Mouse (Mus musculus) erythroblast, embryonic 14.5 days (primary cell): ENCODE data around the gene Arsa. TPM values are rescaled to one million over a fixed set of nuclear protein-coding genes. Genes with fewer than 3 reads are reported as not detected.
A peak's percentile ranks its signal among the peaks of the same experiment; 100 is the strongest.

ENCODE experiments used
- H3K27me3 ChIP-seq: 2 replicates; pipeline ENCODE4 v1.6.1; 2012; ENCODE audit warnings: inconsistent platforms; ENCODE audit not compliant: control insufficient read depth
- H3K36me3 ChIP-seq: 2 replicates; pipeline ENCODE4 v1.6.1; 2012; ENCODE audit warnings: mild to moderate bottlenecking, inconsistent platforms; ENCODE audit not compliant: control insufficient read depth
- H3K4me1 ChIP-seq: 2 replicates; pipeline ENCODE4 v1.6.1; 2012; ENCODE audit warnings: inconsistent platforms; ENCODE audit not compliant: control insufficient read depth
- H3K4me3 ChIP-seq: replicated peaks from 2 replicates; pipeline ENCODE3; 2012; ENCODE audit warnings: moderate library complexity, mild to moderate bottlenecking, inconsistent platforms
- H3K9me3 ChIP-seq: 2 replicates; pipeline ENCODE4 v1.6.1; 2012; ENCODE audit warnings: low read length, inconsistent platforms, mixed read lengths; ENCODE audit not compliant: control insufficient read depth
- GATA1 ChIP-seq: IDR thresholded peaks from 2 replicates; pipeline ENCODE4 v1.6.1; 2012; ENCODE audit warnings: low read length, inconsistent platforms, mixed read lengths
- TAL1 ChIP-seq: IDR thresholded peaks from 3 replicates; pipeline ENCODE4 v1.6.1; 2012; ENCODE audit warnings: low read length, inconsistent platforms, mixed read lengths
- polyA plus RNA-seq: library from polyadenylated mRNA; stranded (reverse); fragments of >175 nt; gene quantifications from 2 replicates; pipeline ENCODE4 v1.2.3, GENCODE M21; 2012

Arsa gene
- polyA plus RNA-seq, 1 experiment, result 0.59 TPM

GRCm38 (mm10) chr15:89475611-89476474 lies 1.4 kb downstream of the Arsa start:
- H3K4me1 ChIP-seq, result peaks cover 27% of the 10 kb centered on the region
- peak overlapping the region; percentile 71 for H3K4me3 ChIP-seq
- peak; percentile 51 for TF ChIP-seq GATA1
- TF ChIP-seq TAL1, result no peak
- no peaks in the 10 kb centered on the region for H3K27me3 ChIP-seq
- no peaks in the 10 kb centered on the region for H3K9me3 ChIP-seq
- H3K36me3 ChIP-seq, result no peaks in the 10 kb centered on the region; the same call in 1 of the 2 replicates

GRCm38 (mm10) chr15:89475293-89475600 lies 2.0 kb downstream of the Arsa start:
- no peak for TF ChIP-seq GATA1
- TF ChIP-seq TAL1, result no peak

GRCm38 (mm10) chr15:89474596-89475292 lies 2.5 kb downstream of the Arsa start:
- Histone ChIP-seq H3K36me3 (no peaks in the 10 kb centered on the region; the same call in 1 of the 2 replicates), H3K4me3 (no peak overlapping the region), H3K4me1 (peaks cover 27% of the 10 kb centered on the region), H3K9me3 (no peaks in the 10 kb centered on the region), H3K27me3 (no peaks in the 10 kb centered on the region)
- TF ChIP-seq GATA1, result no peak

More at GRCm38 (mm10) chr15:89475293-89475600, 2.0 kb downstream of the Arsa start:
- Histone ChIP-seq H3K36me3 (no peaks in the 10 kb centered on the region; the same call in 1 of the 2 replicates), H3K9me3 (no peaks in the 10 kb centered on the region), H3K27me3 (no peaks in the 10 kb centered on the region), H3K4me1 (peaks cover 27% of the 10 kb centered on the region), H3K4me3 (peak overlapping the region; percentile 71)

GRCm38 (mm10) chr15:89473921-89474320 lies 3.3 kb downstream of the Arsa start:
- Histone ChIP-seq H3K9me3 (no peaks in the 10 kb centered on the region), H3K27me3 (no peaks in the 10 kb centered on the region), H3K36me3 (no peaks in the 10 kb centered on the region; the same call in 1 of the 2 replicates), H3K4me3 (no peak overlapping the region), H3K4me1 (peaks cover 27% of the 10 kb centered on the region)
- TF ChIP-seq TAL1, result no peak
- no peak for TF ChIP-seq GATA1

GRCm38 (mm10) chr15:89473370-89473769 lies 3.9 kb downstream of the Arsa start:
- Histone ChIP-seq H3K4me1 (peaks cover 27% of the 10 kb centered on the region), H3K27me3 (no peaks in the 10 kb centered on the region), H3K9me3 (no peaks in the 10 kb centered on the region), H3K36me3 (no peaks in the 10 kb centered on the region; the same call in 1 of the 2 replicates), H3K4me3 (no peak overlapping the region)
- TF ChIP-seq TAL1, result no peak
- TF ChIP-seq GATA1, result no peak

GRCm38 (mm10) chr15:89471476-89471875 lies 5.7 kb downstream of the Arsa start:
- Histone ChIP-seq H3K36me3 (no peaks in the 10 kb centered on the region; the same call in 1 of the 2 replicates), H3K27me3 (no peaks in the 10 kb centered on the region), H3K9me3 (no peaks in the 10 kb centered on the region), H3K4me3 (no peak overlapping the region), H3K4me1 (peaks cover 20% of the 10 kb centered on the region)
- TF ChIP-seq GATA1, result no peak
- TF ChIP-seq TAL1, result no peak

GRCm38 (mm10) chr15:89468577-89468976 lies 8.6 kb downstream of the Arsa start:
- H3K36me3 ChIP-seq, result no peaks in the 10 kb centered on the region
- H3K4me1 ChIP-seq, result 0 out of 2 replicates have a peak, but pooled peaks cover 2% of the 10 kb centered on the region
- no peaks in the 10 kb centered on the region for H3K9me3 ChIP-seq
- TF ChIP-seq TAL1 (no peak), GATA1 (no peak)
- no peak overlapping the region for H3K4me3 ChIP-seq
- no peaks in the 10 kb centered on the region for H3K27me3 ChIP-seq

GRCm38 (mm10) chr15:89465052-89465451 lies 12.2 kb downstream of the Arsa start:
- H3K27me3 ChIP-seq, result no peaks in the 10 kb centered on the region; the same call in 1 of the 2 replicates
- H3K36me3 ChIP-seq, result no peaks in the 10 kb centered on the region
- no peak overlapping the region for H3K4me3 ChIP-seq
- TF ChIP-seq TAL1 (no peak), GATA1 (no peak)
- 0 out of 2 replicates have a peak, but pooled peaks cover 2% of the 10 kb centered on the region for H3K4me1 ChIP-seq
- H3K9me3 ChIP-seq, result no peaks in the 10 kb centered on the region

GRCm38 (mm10) chr15:89463334-89464235 lies 13.6 kb downstream of the Arsa start:
- H3K4me1 ChIP-seq, result 0 out of 2 replicates have a peak, but pooled peaks cover 2% of the 10 kb centered on the region
- no peak overlapping the region for H3K4me3 ChIP-seq
- peaks cover 6% of the 10 kb centered on the region for H3K27me3 ChIP-seq
- no peak for TF ChIP-seq GATA1
- no peaks in the 10 kb centered on the region for H3K9me3 ChIP-seq
- H3K36me3 ChIP-seq, result no peaks in the 10 kb centered on the region
